Mouse (Mus musculus) thymus, adult 2 months (tissue): ENCODE measurements around the gene Sema4d.

Experiments
- CTCF ChIP-seq: fragments of 200-500 bp; IDR thresholded peaks from 2 replicates; pipeline ENCODE4 v1.5.1; 2012; ENCODE audit warnings: mild to moderate bottlenecking, control low read depth, low read length, moderate library complexity, borderline replicate concordance; ENCODE audit not compliant: control insufficient read depth, poor library complexity, insufficient read depth; ENCODE audit errors: extremely low read depth
- POLR2A ChIP-seq: fragments of 200-500 bp; IDR thresholded peaks from 2 replicates; pipeline ENCODE4 v1.6.1; 2012; ENCODE audit warnings: mild to moderate bottlenecking, low read length, control low read depth, moderate library complexity; ENCODE audit not compliant: control insufficient read depth, poor library complexity, insufficient read depth; ENCODE audit errors: extremely low read depth

DNA sequence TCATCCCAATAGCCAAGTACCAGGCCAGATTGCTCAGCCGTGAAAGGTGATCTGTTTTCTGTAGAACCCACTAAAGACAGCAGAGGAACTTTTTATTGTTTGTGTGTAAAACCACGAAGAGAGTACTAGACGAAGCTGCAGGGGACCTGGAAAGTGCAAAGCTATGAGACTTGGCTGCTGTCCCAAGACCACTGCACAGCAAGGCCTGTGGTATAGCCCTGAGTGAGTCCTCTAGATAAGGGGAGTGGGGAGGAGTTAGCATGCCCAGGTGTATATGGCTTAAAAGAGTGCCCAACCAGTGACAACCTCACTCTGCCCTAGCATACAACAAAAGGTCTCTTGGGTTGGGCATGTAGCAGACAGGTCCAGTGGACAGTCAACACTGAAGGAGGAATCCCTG is 104.9 kb downstream of the Sema4d start:
- TF ChIP-seq POLR2A, result no peak
- TF ChIP-seq CTCF, result no peak
